Mouse (Mus musculus) brain, adult 2 months (tissue): ENCODE data around the gene Ldb1.

Experiments
- DNase-seq: peaks from one replicate; pipeline ENCODE4 v3.0.0; 2011; ENCODE audit warnings: low read depth, low spot score

Gene Ldb1

GRCm38 (mm10) chr19:46044993-46045695 is at the start of gene Ldb1:
TSS of gene Ldb1 (minus strand) at chr19:46045214.
- DNase-seq = peak; percentile 96

- DNase-seq = no peak
Measured at GRCm38 (mm10) chr19:46094144-46094543, 49.1 kb upstream of the Ldb1 start.

DNA sequence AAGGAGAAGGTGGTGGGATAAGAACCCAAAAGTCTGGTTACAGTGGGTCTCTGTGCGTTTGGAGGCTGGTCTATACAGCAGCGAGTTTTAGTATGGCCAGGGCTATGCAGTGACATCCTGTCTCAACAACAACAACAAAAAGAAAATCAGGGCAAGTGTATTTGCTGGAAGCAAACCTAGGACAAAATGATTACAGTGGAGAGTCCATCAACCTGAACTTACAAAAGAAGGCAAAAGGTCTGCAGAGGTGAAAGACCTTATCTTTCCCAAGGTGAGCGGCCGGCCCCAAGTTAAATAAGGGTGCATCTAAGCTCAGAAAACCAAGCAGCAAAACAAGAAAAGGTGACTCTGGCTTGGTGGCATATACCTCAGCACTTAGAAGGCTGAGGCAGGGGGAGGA is 46.6 kb upstream of the Ldb1 start:
- no peak for DNase-seq

DNA sequence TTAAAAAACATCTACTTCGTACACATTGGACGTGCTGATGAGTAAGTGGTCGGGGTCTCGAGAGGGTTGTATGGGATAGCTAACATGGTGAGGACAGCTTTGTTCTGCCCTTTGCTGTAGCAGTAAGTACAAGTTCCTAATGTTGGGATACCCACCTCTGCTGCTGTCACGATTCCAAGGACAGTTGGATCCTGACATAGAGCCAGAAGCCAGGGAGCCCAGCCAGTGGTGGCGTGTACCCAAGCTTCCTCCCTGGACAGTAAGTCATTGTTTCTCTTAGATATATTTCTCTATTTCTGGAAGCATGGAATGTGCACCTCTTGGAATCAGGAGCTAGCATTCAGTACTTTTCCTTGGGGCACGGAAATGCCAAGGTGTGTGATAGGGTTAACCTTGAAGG is 42.9 kb upstream of the Ldb1 start:
- DNase-seq = peak; percentile 18

GRCm38 (mm10) chr19:46086337-46086736 is 41.3 kb upstream of the Ldb1 start:
- peak; percentile 94 for DNase-seq

DNA sequence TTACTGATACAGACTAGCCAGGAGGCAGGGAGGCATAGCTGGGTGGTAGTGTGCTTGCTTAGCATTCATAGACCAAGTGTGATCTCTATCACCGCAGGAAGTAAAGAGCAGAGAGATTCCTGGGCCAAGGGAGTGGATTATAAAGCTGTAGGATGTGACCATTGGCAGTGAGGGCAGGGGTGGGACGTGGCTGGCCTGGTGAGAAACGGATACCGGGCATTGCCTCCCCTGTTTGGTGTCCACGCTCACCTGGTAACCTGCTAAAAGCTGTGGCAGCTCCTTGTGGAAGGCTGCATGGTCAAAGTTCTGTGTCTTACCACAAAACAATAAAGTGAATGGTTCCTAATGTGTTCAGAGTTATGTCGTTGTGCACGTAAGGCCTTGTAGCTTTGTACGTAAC is 40.2 kb upstream of the Ldb1 start:
- no peak for DNase-seq

- DNase-seq = no peak
Measured at GRCm38 (mm10) chr19:46078535-46078934, 33.5 kb upstream of the Ldb1 start.

GRCm38 (mm10) chr19:46075616-46076607 is 30.9 kb upstream of the Ldb1 start, which contains the start of gene Nolc1:
TSS of gene Nolc1 (plus strand) at chr19:46075863.
- peak; percentile 100 for DNase-seq

DNA sequence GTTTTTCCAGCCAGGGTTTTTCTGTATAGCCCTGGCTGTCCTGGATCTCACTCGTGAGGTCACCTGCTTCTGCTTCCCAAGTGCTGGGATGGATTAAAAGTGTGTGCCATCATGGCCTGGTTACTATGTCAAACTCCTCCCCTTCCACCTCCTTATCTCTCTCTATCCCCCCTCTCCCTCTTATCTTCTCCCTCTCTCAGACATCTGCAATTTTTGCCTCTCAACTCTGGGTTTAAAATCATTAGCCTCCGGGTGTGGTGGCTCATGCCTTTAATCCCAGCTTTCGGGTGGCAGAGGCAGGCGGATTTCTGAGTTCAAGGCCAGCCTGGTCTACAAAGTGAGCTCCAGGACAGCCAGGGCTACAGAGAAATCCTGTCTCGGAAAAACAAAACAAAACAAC is 29.3 kb upstream of the Ldb1 start:
- no peak for DNase-seq

GRCm38 (mm10) chr19:46073285-46073684 is 28.3 kb upstream of the Ldb1 start:
- DNase-seq = no peak

DNA sequence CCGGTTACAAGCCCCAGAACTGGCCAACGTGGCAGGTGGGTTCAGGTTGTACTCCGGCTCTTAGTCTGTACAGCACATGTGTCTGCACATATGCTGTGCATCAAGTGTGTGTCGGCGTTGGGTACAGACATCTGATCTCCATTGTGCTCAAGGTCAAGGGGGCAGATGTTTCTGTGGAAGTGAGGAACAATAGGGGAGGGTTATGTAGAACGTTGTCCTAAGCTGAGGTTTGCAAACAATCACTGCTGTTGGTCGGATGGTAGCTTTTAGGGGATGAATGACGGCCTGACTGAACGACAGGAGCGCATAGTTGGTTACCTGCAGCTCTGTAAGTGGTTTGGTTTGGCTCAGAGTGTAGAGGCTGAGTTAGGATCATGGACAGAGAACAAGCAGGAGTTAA is 23.0 kb upstream of the Ldb1 start:
- DNase-seq = no peak

- DNase-seq = no peak
Measured at GRCm38 (mm10) chr19:46060845-46061244, 15.8 kb upstream of the Ldb1 start.

GRCm38 (mm10) chr19:46058466-46058865 is 13.5 kb upstream of the Ldb1 start:
- DNase-seq = no peak

DNA sequence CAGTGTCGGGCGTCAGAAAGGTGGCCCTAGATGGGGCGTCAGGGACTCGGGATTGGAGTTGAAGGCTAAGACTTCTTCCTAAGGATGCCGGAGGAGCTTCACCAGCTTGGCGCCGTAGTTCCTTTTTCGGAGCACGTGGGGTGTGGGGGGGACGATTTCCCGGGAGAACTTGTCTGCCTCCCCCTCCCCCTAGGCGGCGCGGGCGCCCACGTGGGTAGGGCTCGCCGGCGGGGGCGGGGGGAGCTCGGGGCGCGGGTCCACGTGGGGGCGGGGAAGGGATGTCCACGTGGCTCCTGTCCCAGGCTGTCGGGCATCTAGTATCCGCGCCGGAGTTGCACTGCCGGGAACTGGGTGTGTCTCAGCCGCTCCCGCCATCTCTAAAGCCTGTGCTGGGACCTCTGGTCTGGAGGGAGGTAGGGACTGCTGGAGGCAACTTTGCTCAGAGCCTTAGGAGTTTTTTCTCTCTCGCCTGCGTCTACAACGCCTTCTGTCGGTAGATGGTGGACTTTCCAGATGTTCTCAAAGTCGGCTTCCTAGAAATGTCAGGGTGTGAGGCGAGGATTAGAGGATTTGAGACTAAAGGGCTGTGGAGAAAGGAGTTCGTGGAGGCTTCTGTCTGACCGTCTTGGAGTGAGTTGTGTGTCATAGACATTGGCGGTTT is 12.1 kb upstream of the Ldb1 start:
- peak; percentile 78 for DNase-seq

DNA sequence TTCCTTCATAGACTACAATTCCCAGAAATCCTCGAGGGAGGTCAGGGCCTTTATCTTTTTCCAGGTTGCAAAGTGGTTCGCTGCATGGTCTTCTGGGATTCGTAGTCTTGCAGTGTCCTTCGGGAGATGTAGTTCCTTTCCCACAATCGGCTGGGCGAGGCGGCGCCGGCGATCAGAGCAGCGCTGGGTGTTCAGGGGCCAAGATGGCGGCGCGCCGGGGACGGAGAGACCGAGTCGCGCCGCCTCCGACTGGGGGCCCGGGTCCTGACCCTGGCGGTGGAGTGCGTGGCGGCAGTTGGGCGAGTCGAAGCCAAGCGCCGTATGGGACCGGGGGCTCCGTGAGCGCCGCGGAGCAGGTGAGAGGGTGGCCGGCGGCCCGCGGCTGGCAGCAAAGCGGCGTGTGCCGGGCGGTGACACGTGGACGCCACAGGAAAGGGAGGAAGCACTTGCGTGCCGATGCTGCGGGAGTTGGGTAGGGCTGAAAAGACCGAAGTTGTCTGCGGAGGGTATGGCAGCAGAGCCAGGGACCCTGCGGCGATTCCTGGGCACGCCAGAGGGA is 11.5 kb upstream of the Ldb1 start:
- DNase-seq = peak; percentile 98

DNA sequence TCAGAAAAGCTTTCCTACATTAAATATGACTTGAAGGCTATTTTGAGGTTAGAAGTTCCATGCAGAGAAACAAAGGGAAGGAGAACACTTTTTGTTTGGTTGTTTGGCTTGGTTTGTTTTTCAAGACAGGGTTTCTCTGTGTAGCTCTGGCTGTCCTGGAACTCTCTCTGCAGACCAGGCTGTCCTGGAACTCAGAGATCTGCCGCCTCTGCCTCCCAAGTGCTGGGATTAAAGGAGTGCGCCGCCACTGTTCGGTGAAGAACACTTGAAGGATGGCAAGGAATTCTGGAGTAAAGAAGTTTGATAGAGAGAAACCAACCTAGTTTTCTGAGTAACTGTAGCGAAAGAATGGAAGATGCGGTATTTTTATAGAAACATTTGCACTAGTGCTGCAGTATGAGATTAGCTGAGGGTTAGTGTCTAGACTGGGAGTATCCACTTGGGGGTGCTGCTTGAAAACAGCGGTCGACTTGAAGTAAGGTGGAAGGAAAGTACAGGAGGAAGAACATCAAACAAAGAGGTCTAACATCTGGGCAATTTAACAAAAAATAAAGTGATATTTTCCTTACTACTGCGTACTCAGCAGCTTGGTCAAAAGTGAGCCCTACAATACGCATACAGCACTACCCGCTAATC is 10.9 kb upstream of the Ldb1 start:
- DNase-seq = no peak

DNA sequence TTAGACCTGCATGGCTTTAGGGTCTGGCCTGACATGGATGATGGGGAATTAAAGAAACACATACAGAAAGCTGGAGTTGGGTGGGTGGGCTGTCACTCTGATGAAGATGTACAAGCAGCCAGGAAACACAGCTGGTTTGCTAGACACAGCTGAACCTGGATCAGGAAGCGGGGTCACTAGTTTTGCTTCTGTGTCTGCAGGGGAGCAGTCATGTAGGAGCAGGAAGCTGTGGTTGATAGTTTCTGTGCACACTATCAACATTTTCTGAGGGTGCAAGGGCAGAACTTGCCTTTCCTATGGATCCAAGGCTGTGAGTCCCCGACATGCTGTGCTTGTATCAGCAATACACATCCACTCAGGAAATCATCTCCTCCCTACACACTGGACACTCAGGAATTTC is 5.4 kb upstream of the Ldb1 start:
- DNase-seq = no peak

GRCm38 (mm10) chr19:46049129-46049528 is 4.1 kb upstream of the Ldb1 start:
- DNase-seq = no peak

- no peak for DNase-seq
Measured at GRCm38 (mm10) chr19:46047426-46047825, 2.4 kb upstream of the Ldb1 start.

- DNase-seq = peak; percentile 27
Measured at GRCm38 (mm10) chr19:46046621-46047025, 1.6 kb upstream of the Ldb1 start.

- DNase-seq = peak; percentile 87
Measured at GRCm38 (mm10) chr19:46045696-46046311, 790 bp upstream of the Ldb1 start.
